Mouse (Mus musculus) heart, embryonic 14.5 days (tissue): ENCODE measurements around the gene Grik1. TPM values are rescaled to one million over a fixed set of nuclear protein-coding genes. Genes with fewer than 3 reads are reported as not detected.

Experiments
- ATAC-seq: fragments of 200-750 bp; cut with Nextera tagmentation; 2 replicates; pipeline ENCODE4 v1.8.0; 2017; ENCODE audit warnings: low read depth, moderate TSS enrichment; ENCODE audit not compliant: insufficient number of reproducible peaks, insufficient read depth, low FRiP score
- H3K27ac ChIP-seq, 2 experiments: fragments of 200-500 bp in 1 of 2; fragments of 300-500 bp in 1 of 2; sonication (generic) in 1 of 2; replicated peaks in 1 of 2; 2 replicates each; pipeline ENCODE4 v1.5.1; 2012 to 2014; ENCODE audit warnings: low read depth in 2 of 2, low read length in 2 of 2, control low read depth in 1 of 2, mild to moderate bottlenecking in 1 of 2, mixed read lengths in 1 of 2; ENCODE audit not compliant: control insufficient read depth in 1 of 2, insufficient read depth in 1 of 2
- H3K27me3 ChIP-seq: fragments of 300-500 bp; sonication (generic); 2 replicates; pipeline ENCODE4 v1.6.1; 2014; ENCODE audit warnings: mild to moderate bottlenecking, low read length, control low read depth; ENCODE audit not compliant: control insufficient read depth, insufficient read depth
- H3K36me3 ChIP-seq: fragments of 300-500 bp; sonication (generic); 2 replicates; pipeline ENCODE4 v1.6.1; 2014; ENCODE audit warnings: mild to moderate bottlenecking, control low read depth, low read length, mixed read lengths; ENCODE audit not compliant: control insufficient read depth, insufficient read depth
- H3K4me1 ChIP-seq, 2 experiments: fragments of 200-500 bp in 1 of 2; fragments of 300-500 bp in 1 of 2; sonication (generic) in 1 of 2; 2 replicates each; pipeline ENCODE4 v1.6.1; 2012 to 2014; ENCODE audit warnings: low read length in 2 of 2, control low read depth in 1 of 2, mixed read lengths in 1 of 2; ENCODE audit not compliant: control insufficient read depth in 2 of 2, insufficient read depth in 2 of 2
- H3K4me2 ChIP-seq: fragments of 300-500 bp; sonication (generic); 2 replicates; pipeline ENCODE4 v1.6.1; 2014; ENCODE audit warnings: mild to moderate bottlenecking, low read length
- H3K4me3 ChIP-seq, 2 experiments: fragments of 200-500 bp in 1 of 2; fragments of 300-500 bp in 1 of 2; sonication (generic) in 1 of 2; 2 replicates each; pipeline ENCODE4 v1.5.1; 2012 to 2014; ENCODE audit warnings: low read length in 2 of 2, mild to moderate bottlenecking in 2 of 2, control low read depth in 1 of 2, low read depth in 1 of 2, moderate library complexity in 1 of 2; ENCODE audit not compliant: control insufficient read depth in 1 of 2, insufficient read depth in 1 of 2
- H3K9ac ChIP-seq: fragments of 300-500 bp; sonication (generic); 2 replicates; pipeline ENCODE4 v1.6.1; 2014; ENCODE audit warnings: mild to moderate bottlenecking, low read length
- H3K9me3 ChIP-seq: fragments of 300-500 bp; sonication (generic); 2 replicates; pipeline ENCODE4 v1.6.1; 2016; ENCODE audit warnings: low read length, control low read depth; ENCODE audit not compliant: control insufficient read depth
- WGBS: fragments of 180-500 bp; shearing (Covaris S2); extraction: QIAGEN DNeasy Blood & Tissue Kit; methylation state at CpG from one replicate; pipeline ENCODE4 v1.1.7; 2014; 5-methylcytosine and 5-hydroxymethylcytosine counted together
- polyA plus RNA-seq: library from polyadenylated mRNA; unstranded; fragments of >200 nt; fragmentation: Nextera tagmentation; extraction: Ambion mirVana; gene quantifications from 2 replicates; pipeline ENCODE4 v1.2.1, GENCODE M21; 2014

Grik1 gene
- polyA plus RNA-seq, 1 experiment from 2014 or later = 0.31 TPM

DNA sequence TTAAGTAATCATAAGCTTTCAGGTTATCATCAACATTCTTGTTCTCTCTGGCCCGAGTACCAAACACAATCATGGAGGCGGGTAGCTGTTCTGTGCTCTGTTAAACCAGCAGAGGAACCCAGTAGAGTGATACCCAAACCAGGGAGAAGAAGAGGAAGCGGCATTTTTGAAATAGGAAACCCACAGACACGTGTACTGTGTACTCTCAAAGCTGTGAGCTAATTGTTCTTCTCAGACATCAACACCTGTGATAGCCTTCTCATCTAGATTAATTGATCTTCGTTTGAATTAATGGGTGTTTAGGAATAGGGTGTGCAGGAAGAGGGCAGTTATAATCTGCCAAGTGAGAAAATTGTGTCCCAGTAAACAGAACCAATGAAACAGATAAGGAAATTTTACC, 333.9 kb downstream of the Grik1 start:
- H3K27ac ChIP-seq = no peak overlapping the region
- H3K4me3 ChIP-seq = no peak overlapping the region
- 57% methylated on average over 5 of the region's 5 CpGs for WGBS
- H3K36me3 ChIP-seq = no peaks in the 10 kb centered on the region
- no peak for ATAC-seq
- H3K4me2 ChIP-seq = no peak overlapping the region
- H3K4me1 ChIP-seq = no peaks in the 10 kb centered on the region; a peak in 1 of 4 replicates
- H3K9me3 ChIP-seq = no peaks in the 10 kb centered on the region
- H3K27me3 ChIP-seq = no peaks in the 10 kb centered on the region
- no peak overlapping the region for H3K9ac ChIP-seq

GRCm38 (mm10) chr16:87954715-87955441, 335.2 kb downstream of the Grik1 start:
- Histone ChIP-seq H3K9ac (no peak overlapping the region), H3K27ac (no peak overlapping the region), H3K36me3 (no peaks in the 10 kb centered on the region), H3K4me2 (no peak overlapping the region), H3K27me3 (no peaks in the 10 kb centered on the region), H3K4me1 (no peaks in the 10 kb centered on the region; a peak in 1 of 4 replicates), H3K4me3 (no peak overlapping the region), H3K9me3 (no peaks in the 10 kb centered on the region)
- 69% methylated on average over 9 of the region's 9 CpGs for WGBS
- no peak for ATAC-seq

DNA sequence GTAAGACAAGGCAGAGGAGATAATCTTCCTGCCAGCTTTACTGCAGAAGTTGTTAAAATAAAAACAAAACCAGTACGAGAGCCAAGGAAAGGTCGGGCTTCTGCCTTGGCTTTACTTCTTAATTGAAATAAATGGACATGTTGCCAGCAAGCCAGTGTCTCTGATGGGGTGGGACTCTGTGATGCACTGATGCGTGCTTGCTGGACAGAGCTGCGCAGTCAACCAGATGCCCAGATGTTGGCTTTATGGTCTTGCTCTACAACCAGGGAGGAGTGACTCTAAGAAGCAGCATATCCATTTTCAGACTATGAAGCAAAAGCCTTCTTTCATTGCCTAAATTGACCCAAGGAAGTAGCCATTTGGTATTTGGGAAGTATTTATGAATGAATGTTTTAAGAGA, 336.9 kb downstream of the Grik1 start:
- Histone ChIP-seq H3K27ac (no peak overlapping the region), H3K4me1 (no peaks in the 10 kb centered on the region; a peak in 1 of 4 replicates), H3K27me3 (no peaks in the 10 kb centered on the region), H3K9ac (no peak overlapping the region), H3K9me3 (no peaks in the 10 kb centered on the region), H3K4me2 (no peak overlapping the region), H3K36me3 (no peaks in the 10 kb centered on the region), H3K4me3 (no peak overlapping the region)
- 82% methylated on average over 4 of the region's 4 CpGs for WGBS
- no peak for ATAC-seq

GRCm38 (mm10) chr16:87949881-87950280, 340.2 kb downstream of the Grik1 start:
- Histone ChIP-seq H3K4me2 (no peak overlapping the region), H3K9ac (no peak overlapping the region), H3K4me3 (no peak overlapping the region), H3K27ac (no peak overlapping the region), H3K9me3 (no peaks in the 10 kb centered on the region), H3K27me3 (no peaks in the 10 kb centered on the region), H3K4me1 (no peaks in the 10 kb centered on the region), H3K36me3 (no peaks in the 10 kb centered on the region)
- ATAC-seq = no peak
- WGBS = 86% methylated on average over 11 of the region's 11 CpGs

DNA sequence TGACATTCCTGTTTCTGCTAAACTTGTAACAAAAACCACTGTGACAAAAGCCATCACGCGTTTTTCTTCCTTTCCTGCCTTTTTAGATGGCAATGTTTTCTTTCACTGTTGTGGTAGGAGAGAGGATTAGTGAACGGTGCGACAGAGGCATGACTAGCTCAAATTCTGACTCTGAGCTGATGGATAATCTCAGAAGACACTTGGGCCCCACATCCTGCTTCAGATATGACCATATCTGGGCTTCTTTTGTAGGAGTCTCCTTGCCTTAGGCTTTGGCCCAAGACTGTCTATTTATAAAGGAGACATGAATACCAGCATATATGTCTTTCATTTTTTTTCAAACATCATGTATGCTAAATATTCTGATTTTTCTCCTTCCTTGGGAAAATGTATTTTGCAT, 341.9 kb downstream of the Grik1 start:
- Histone ChIP-seq H3K9me3 (no peaks in the 10 kb centered on the region), H3K4me1 (no peaks in the 10 kb centered on the region), H3K27ac (no peak overlapping the region), H3K27me3 (no peaks in the 10 kb centered on the region), H3K4me2 (no peak overlapping the region), H3K36me3 (no peaks in the 10 kb centered on the region), H3K9ac (no peak overlapping the region), H3K4me3 (no peak overlapping the region)
- 58% methylated on average over 4 of the region's 4 CpGs for WGBS
- ATAC-seq = no peak

DNA sequence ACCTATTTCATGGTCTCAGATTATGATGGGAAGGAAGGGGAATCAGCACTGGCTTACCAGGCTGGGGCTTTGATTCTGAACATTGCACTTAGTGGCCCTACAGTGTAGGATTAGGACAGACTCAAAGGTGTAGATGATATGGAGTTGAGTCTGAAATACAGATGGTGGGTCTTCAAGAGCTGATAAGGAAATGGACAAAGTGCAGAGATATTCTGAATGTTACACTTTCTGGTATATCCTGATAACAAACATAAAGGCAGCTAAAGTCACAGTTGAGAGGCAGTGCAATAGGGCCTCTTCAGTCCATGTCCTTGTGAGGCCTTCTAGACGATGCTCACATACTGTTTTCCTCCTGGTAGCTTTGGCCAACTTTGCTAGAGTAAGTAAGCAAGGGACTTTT, 345.7 kb downstream of the Grik1 start:
- Histone ChIP-seq H3K36me3 (no peaks in the 10 kb centered on the region), H3K27me3 (no peaks in the 10 kb centered on the region), H3K9ac (no peak overlapping the region), H3K27ac (no peak overlapping the region), H3K4me1 (no peaks in the 10 kb centered on the region), H3K9me3 (no peaks in the 10 kb centered on the region), H3K4me3 (no peak overlapping the region), H3K4me2 (no peak overlapping the region)
- no peak for ATAC-seq
- 50% methylated on average over 1 of the region's 1 CpGs for WGBS

DNA sequence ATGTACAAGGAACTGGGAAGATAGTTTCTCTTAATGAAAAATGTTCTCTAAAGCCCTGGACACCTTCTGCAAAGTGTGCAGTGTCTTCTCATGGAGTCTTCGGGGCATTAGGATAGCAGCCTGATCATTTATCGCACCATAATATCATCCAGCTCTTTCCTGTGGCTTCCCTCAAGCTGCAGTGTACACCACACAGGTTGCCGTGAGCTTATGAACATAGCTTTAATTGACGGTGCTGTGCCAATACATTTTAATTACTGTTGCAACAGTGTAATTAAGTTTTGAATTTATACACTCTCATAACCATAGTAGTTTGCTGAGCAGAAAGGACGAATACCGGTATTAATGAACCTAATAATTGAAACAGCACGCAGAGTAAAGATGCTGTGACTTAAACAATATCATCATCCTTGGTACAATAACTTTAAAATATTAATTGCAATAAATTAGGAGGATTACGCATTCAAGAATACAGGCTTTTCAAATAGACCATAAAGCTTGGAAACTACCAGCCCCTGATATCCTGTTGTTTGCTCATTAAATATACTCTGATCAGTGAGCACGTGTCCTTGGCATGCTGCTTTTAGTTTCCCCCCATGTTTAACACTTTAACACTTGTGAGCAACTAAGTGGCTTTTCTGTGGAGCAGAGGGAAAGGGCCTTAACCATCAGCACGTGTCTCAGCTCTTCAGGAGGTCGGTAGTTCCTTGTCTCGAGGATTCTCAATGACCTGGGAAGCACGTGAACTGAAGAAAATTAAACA, 347.8 kb downstream of the Grik1 start:
- H3K27me3 ChIP-seq = no peaks in the 10 kb centered on the region
- ATAC-seq = no peak
- H3K9ac ChIP-seq = no peak overlapping the region
- H3K4me2 ChIP-seq = no peak overlapping the region
- 82% methylated on average over 13 of the region's 13 CpGs for WGBS
- H3K9me3 ChIP-seq = no peaks in the 10 kb centered on the region
- H3K36me3 ChIP-seq = no peaks in the 10 kb centered on the region
- no peaks in the 10 kb centered on the region for H3K4me1 ChIP-seq
- H3K4me3 ChIP-seq = no peak overlapping the region
- no peak overlapping the region for H3K27ac ChIP-seq
